Mouse (Mus musculus): ENCODE measurements around the gene Efhd2. TPM values are rescaled to one million over a fixed set of nuclear protein-coding genes. Genes with fewer than 3 reads are reported as not detected.
A peak's percentile ranks its signal among the peaks of the same experiment; 100 is the strongest.

The Efhd2 gene
- total RNA-seq (2014; rRNA removed): 39.4 and 49.2 TPM in 2 replicates
- 62.5 and 64.8 TPM in 2 replicates for polyA plus RNA-seq (2015; fragmentation: Nextera tagmentation; extraction: Ambion mirVana)

DNA sequence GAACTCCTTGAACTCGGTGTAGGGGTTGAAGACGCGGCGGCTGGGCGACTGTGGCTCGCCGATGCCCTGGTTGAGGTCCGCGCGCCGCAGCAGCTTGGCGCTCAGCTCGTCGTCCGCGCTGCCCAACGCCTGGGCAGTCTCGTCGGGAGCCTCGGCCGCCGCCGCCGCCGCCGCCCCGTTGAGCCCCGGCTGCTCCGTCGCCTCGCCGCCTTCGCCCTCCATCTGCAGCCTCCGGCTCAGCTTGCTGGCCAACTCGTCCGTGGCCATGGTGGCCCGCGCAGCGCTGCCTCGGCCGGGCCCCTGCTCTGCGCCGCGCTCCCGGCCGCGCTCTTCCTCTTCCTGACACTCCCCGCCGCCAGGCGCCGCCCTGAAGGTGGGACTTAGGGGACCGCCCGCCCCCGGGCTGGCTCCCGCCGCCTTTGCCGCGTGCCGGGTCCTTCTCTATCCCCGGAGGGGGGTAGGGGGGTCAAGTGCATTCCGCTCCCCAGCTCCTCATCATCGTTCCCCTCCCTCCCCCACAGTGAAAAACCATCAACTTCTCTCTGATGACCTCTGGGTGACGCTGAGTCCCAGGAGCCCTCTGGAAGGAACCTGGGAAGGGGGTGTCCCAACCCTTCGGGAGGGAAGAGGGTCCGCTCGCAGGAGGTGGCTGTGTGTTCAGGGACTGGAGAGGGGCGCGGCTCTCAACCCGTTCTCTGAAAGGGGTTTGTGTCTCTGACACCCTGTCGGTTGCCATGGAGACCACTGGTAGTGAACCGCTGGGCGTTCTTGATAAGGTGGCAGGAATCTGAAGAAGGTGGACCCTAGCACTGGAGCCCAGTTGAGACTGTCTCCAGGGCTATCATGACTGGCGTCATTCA, at the start of gene Efhd2:
Gene Efhd2, minus strand, starts transcription at position 320 of the 860 bp plus-strand sequence.
- ATAC-seq: peak; percentile 83
- Histone ChIP-seq H3K9ac (replicated peaks; ENCODE audit: low read length) (peak within 1 kb of the TSS; percentile 67), H3K27ac (peak within 1 kb of the TSS; percentile 41; the same call in 1 of the 2 replicates), H3K4me2 (ENCODE audit: low read depth, low read length) (peak within 1 kb of the TSS; percentile 84), H3K4me1 (ENCODE audit: insufficient read depth, low read length) (peaks cover 30% of the 10 kb centered on the region), H3K36me3 (ENCODE audit: insufficient read depth, low read length) (no peaks in the 10 kb centered on the region), H3K4me3 (ENCODE audit: low read length) (peak within 1 kb of the TSS; percentile 58), H3K9me3 (ENCODE audit: low read length) (no peaks in the 10 kb centered on the region), H3K27me3 (ENCODE audit: insufficient read depth, low read length) (no peaks in the 10 kb centered on the region)
- DNase-seq (ENCODE audit: low spot score): peak; percentile 87
- TF ChIP-seq CTCF (IDR thresholded peaks at IDR 0.05; ENCODE audit: low read depth): no peak; the same call in 1 of the 2 replicates
- under 1% methylated on average over 63 of the region's 73 CpGs for WGBS

DNA sequence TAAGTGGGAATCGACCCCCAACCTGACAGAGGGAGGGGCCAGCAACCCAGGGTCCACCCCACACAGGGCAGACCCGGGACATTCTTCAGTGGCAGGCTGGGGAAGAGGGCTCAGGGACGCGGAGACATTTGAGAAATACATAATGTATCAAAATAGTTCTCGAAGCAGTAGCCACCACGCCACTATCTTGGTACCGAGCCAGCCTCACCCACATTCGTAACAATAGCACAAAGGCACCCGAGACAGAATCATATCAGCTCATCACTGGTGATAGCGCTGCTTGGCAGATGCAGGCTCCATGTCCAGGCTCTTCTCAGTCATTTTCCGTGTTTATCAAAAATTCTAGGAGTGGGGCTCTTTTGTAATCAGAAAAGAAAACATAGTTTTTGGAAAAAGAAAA, 49.2 kb upstream of the Efhd2 start:
- Histone ChIP-seq H3K9ac (replicated peaks; ENCODE audit: low read length) (no peak overlapping the region), H3K27ac (no peak overlapping the region), H3K9me3 (ENCODE audit: low read length) (no peaks in the 10 kb centered on the region), H3K4me1 (ENCODE audit: insufficient read depth, low read length) (no peaks in the 10 kb centered on the region), H3K36me3 (ENCODE audit: insufficient read depth, low read length) (no peaks in the 10 kb centered on the region), H3K27me3 (ENCODE audit: insufficient read depth, low read length) (no peaks in the 10 kb centered on the region), H3K4me2 (ENCODE audit: low read depth, low read length) (no peak overlapping the region), H3K4me3 (ENCODE audit: low read length) (no peak overlapping the region)
- no peak for TF ChIP-seq CTCF (IDR thresholded peaks at IDR 0.05; ENCODE audit: low read depth)
- ATAC-seq: no peak
- no peak for DNase-seq (ENCODE audit: low spot score)
- WGBS: 78% methylated on average over 11 of the region's 11 CpGs

DNA sequence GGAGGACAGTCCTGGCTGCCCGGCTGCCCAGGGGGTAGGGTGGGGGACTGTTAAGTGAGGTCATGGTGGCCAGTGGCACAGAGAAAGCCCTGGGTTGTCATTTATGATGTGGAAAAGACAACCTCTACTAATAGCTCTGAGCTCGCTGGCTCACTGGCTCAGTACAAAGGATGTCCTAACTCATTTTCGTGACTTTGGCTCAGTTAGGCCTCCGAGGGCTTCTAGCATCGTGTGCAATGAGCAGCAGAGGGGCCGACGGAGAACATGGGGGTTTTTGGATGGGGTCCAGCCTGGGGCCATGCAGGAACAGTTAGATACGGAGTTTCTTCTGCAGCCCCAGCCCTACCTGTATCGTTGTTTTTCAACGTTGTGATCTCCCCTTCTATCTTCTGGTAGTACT, 45.7 kb upstream of the Efhd2 start:
- H3K4me1 ChIP-seq (ENCODE audit: insufficient read depth, low read length): no peaks in the 10 kb centered on the region
- no peak for TF ChIP-seq CTCF (IDR thresholded peaks at IDR 0.05; ENCODE audit: low read depth)
- no peak overlapping the region for H3K4me3 ChIP-seq (ENCODE audit: low read length)
- no peak overlapping the region for H3K9ac ChIP-seq (replicated peaks; ENCODE audit: low read length)
- no peaks in the 10 kb centered on the region for H3K36me3 ChIP-seq (ENCODE audit: insufficient read depth, low read length)
- no peak for DNase-seq (ENCODE audit: low spot score)
- H3K4me2 ChIP-seq (ENCODE audit: low read depth, low read length): no peak overlapping the region
- no peak overlapping the region for H3K27ac ChIP-seq
- WGBS: 66% methylated on average over 10 of the region's 10 CpGs
- ATAC-seq: no peak
- no peaks in the 10 kb centered on the region for H3K9me3 ChIP-seq (ENCODE audit: low read length)
- no peaks in the 10 kb centered on the region for H3K27me3 ChIP-seq (ENCODE audit: insufficient read depth, low read length)

DNA sequence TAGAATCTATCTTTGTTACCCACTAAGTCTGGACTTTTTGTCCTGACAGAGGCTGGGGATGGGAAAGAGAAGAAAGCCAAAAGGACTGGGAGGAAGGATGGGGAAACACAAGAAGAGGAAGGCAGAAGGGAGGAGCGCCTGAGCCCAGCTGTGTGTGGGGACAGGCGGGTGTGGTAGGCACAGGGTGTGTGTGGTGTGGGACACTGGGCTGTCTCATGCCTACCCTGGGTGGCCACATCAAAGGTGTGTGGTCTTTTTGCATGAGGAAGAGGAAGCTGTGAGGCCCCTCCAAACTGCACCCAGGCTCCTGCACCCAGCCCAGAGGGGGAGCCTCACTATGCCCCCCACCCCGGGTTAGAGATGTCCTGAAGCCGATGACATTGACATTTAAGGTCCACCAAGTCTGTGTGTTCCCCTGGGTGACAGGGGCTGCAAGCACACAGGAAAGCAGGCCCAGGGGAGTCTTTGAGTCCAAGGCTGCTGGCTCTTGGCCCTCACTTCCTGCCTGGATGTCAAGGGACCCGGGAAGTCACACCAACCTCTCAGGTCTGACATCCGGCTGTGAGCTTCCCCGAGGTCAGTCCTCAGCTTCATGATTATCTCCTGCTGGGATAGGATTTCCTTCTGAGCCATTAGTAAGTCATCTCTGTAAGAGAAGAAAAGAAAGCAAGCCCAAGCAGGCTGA, 43.2 kb upstream of the Efhd2 start:
- no peak for DNase-seq (ENCODE audit: low spot score)
- TF ChIP-seq CTCF (IDR thresholded peaks at IDR 0.05; ENCODE audit: low read depth): no peak
- Histone ChIP-seq H3K4me3 (ENCODE audit: low read length) (no peak overlapping the region), H3K9ac (replicated peaks; ENCODE audit: low read length) (no peak overlapping the region), H3K4me2 (ENCODE audit: low read depth, low read length) (no peak overlapping the region), H3K36me3 (ENCODE audit: insufficient read depth, low read length) (no peaks in the 10 kb centered on the region), H3K27me3 (ENCODE audit: insufficient read depth, low read length) (no peaks in the 10 kb centered on the region), H3K9me3 (ENCODE audit: low read length) (no peaks in the 10 kb centered on the region), H3K27ac (no peak overlapping the region), H3K4me1 (ENCODE audit: insufficient read depth, low read length) (peaks cover 8% of the 10 kb centered on the region; the same call in 1 of the 2 replicates)
- 70% methylated on average over 7 of the region's 7 CpGs for WGBS
- ATAC-seq: no peak

DNA sequence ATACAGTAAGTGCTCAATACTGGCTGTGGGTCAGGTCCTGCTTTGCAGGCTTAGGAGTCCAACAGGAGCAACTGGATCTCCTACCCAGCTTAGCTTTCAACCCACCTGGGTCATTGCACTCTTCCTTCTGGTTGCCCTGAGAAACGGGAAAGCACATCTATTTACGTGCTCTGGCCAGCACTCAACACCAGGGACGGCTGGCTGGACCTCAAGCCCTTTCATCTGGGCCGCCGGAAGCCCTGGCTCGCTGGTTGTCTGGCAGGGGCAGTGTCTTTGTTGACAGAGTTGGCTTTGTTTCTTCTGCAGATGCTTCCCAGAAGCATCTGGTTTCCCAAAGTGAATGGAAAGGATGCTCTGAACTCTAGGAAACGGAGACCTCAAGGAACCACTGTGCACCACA, 39.3 kb upstream of the Efhd2 start:
- 20% methylated on average over 7 of the region's 7 CpGs for WGBS
- Histone ChIP-seq H3K9me3 (ENCODE audit: low read length) (no peaks in the 10 kb centered on the region), H3K4me3 (ENCODE audit: low read length) (no peak overlapping the region), H3K27ac (0 out of 2 replicates have a peak overlapping the region, but pooled peaks have one; percentile 8), H3K4me2 (ENCODE audit: low read depth, low read length) (no peak overlapping the region), H3K9ac (replicated peaks; ENCODE audit: low read length) (no peak overlapping the region), H3K36me3 (ENCODE audit: insufficient read depth, low read length) (no peaks in the 10 kb centered on the region), H3K4me1 (ENCODE audit: insufficient read depth, low read length) (peaks cover 8% of the 10 kb centered on the region; the same call in 1 of the 2 replicates), H3K27me3 (ENCODE audit: insufficient read depth, low read length) (no peaks in the 10 kb centered on the region)
- TF ChIP-seq CTCF (IDR thresholded peaks at IDR 0.05; ENCODE audit: low read depth): no peak
- ATAC-seq (peak; percentile 48; the same call in 1 of the 2 replicates), DNase-seq (ENCODE audit: low spot score) (peak; percentile 51)

DNA sequence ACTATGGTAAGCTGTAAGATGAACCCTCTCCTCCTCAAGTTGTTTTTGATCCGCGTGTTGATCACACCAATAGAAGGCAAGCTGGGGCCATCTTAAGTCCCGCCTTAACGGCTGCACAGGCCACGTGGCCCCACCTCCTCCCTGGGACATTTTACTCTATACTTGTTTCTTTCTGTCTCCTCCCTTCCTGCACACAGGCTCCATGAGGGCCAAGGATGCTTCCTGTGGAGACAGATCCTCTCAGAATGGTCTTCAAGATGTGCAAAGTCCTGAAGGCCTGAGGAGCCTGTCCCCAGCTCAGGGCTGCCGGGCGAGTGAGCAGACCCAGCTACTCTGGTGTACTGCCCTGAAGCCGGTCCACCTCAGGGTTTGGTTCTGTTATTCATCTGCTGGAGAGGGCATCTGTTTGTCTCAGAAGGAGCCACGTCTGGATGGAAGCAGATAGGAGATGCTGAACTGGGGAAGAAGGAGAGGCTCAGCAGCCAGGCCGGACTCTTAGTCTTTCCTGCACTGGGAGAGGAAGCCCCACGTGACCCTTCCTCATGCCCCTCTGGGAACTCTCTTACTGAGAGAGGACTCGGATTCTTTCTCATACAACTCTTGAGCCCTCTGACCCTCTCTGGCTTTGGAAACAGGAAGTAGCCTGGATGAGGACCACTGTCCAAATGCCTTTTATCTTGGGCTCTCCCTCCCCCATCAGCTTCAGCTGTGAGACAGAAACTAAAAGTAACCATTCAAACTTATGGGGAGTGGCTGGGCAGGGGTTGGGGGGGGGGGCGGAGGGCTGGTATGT, 38.7 kb upstream of the Efhd2 start:
- Histone ChIP-seq H3K36me3 (ENCODE audit: insufficient read depth, low read length) (no peaks in the 10 kb centered on the region), H3K4me3 (ENCODE audit: low read length) (no peak overlapping the region), H3K9ac (replicated peaks; ENCODE audit: low read length) (no peak overlapping the region), H3K27me3 (ENCODE audit: insufficient read depth, low read length) (no peaks in the 10 kb centered on the region), H3K4me2 (ENCODE audit: low read depth, low read length) (no peak overlapping the region), H3K9me3 (ENCODE audit: low read length) (no peaks in the 10 kb centered on the region), H3K4me1 (ENCODE audit: insufficient read depth, low read length) (peaks cover 8% of the 10 kb centered on the region; the same call in 1 of the 2 replicates), H3K27ac (peak overlapping the region; percentile 58)
- ATAC-seq (no peak), DNase-seq (ENCODE audit: low spot score) (no peak)
- 72% methylated on average over 13 of the region's 13 CpGs for WGBS
- no peak for TF ChIP-seq CTCF (IDR thresholded peaks at IDR 0.05; ENCODE audit: low read depth)

Data from hindbrain, postnatal 0 days (tissue).